Mouse (Mus musculus) forebrain, embryonic 11.5 days (tissue): ENCODE results near the gene Tmem136. TPM values are rescaled to one million over a fixed set of nuclear protein-coding genes. Genes with fewer than 3 reads are reported as not detected.

Source experiments
- ATAC-seq: fragments of 200-750 bp; cut with Nextera tagmentation; replicated peaks from 2 replicates; pipeline ENCODE4 v1.8.0; 2017; ENCODE audit warnings: moderate TSS enrichment; ENCODE audit not compliant: low FRiP score
- DNase-seq: peaks from one replicate; pipeline ENCODE4 v3.0.0-alpha.2; 2017; ENCODE audit warnings: low spot score
- H3K27ac ChIP-seq: fragments of 300-500 bp; sonication (generic); 2 replicates; pipeline ENCODE4 v1.5.1; 2014; ENCODE audit warnings: low read depth, low read length
- H3K27me3 ChIP-seq: fragments of 300-500 bp; sonication (generic); 2 replicates; pipeline ENCODE4 v1.6.1; 2014; ENCODE audit warnings: mild to moderate bottlenecking, low read length, mixed read lengths; ENCODE audit not compliant: control insufficient read depth, insufficient read depth
- H3K36me3 ChIP-seq: fragments of 300-500 bp; sonication (generic); 2 replicates; pipeline ENCODE4 v1.6.1; 2014; ENCODE audit warnings: mild to moderate bottlenecking, low read length, moderate library complexity, mixed read lengths; ENCODE audit not compliant: control insufficient read depth, insufficient read depth
- H3K4me1 ChIP-seq: fragments of 300-500 bp; sonication (generic); replicated peaks from 2 replicates; pipeline ENCODE4 v1.6.1; 2014; ENCODE audit warnings: low read length, mixed read lengths; ENCODE audit not compliant: control insufficient read depth, insufficient read depth
- H3K4me2 ChIP-seq: fragments of 300-500 bp; sonication (generic); 2 replicates; pipeline ENCODE4 v1.6.1; 2014; ENCODE audit warnings: low read depth, mild to moderate bottlenecking, low read length, moderate library complexity, mixed read lengths; ENCODE audit not compliant: severe bottlenecking
- H3K4me3 ChIP-seq: fragments of 300-500 bp; sonication (generic); 2 replicates; pipeline ENCODE4 v1.5.1; 2014; ENCODE audit warnings: low read depth, low read length
- H3K9ac ChIP-seq: fragments of 300-500 bp; sonication (generic); 2 replicates; pipeline ENCODE4 v1.6.1; 2014; ENCODE audit warnings: low read length
- H3K9me3 ChIP-seq: fragments of 300-500 bp; sonication (generic); 2 replicates; pipeline ENCODE4 v1.6.1; 2016; ENCODE audit warnings: low read length, mixed read lengths; ENCODE audit not compliant: control insufficient read depth
- WGBS: fragments of 180-500 bp; shearing (Covaris S2); extraction: QIAGEN DNeasy Blood & Tissue Kit; methylation state at CpG from one replicate; pipeline ENCODE4 v1.1.7; 2014; 5-methylcytosine and 5-hydroxymethylcytosine counted together
- polyA plus RNA-seq: library from polyadenylated mRNA; unstranded; fragments of >200 nt; fragmentation: Nextera tagmentation; extraction: Ambion mirVana; gene quantifications from 2 replicates; pipeline ENCODE4 v1.2.1, GENCODE M21; 2014

Gene Tmem136
- polyA plus RNA-seq, 1 experiment from 2014 or later = 13.5 TPM

- Histone ChIP-seq H3K4me3 (no peak overlapping the region), H3K9ac (no peak overlapping the region), H3K9me3 (no peaks in the 10 kb centered on the region), H3K4me2 (no peak overlapping the region), H3K27ac (no peak overlapping the region), H3K36me3 (no peaks in the 10 kb centered on the region), H3K4me1 (no peaks in the 10 kb centered on the region), H3K27me3 (no peaks in the 10 kb centered on the region)
- WGBS = 73% methylated on average over 1 of the region's 1 CpGs
- no peak for DNase-seq
- no peak for ATAC-seq
Observed at GRCm38 (mm10) chr9:43061545-43061944, 54.8 kb downstream of the Tmem136 start.

Other genes with a start within 250 kb of the Tmem136 start
- 0.97 and 1.1 TPM in 2 replicates for gene Grik4, start 172.1 kb downstream of the Tmem136 start, polyA plus RNA-seq
- gene Arhgef12, start 9.3 kb downstream of the Tmem136 start, polyA plus RNA-seq = 14.6 and 14.8 TPM in 2 replicates
- not detected in 2 replicates for gene Pou2f3, start 93.8 kb upstream of the Tmem136 start, polyA plus RNA-seq
- 38.9 and 46.7 TPM in 2 replicates for gene Oaf, start 123.3 kb upstream of the Tmem136 start, polyA plus RNA-seq
- gene Trim29, start 194.3 kb upstream of the Tmem136 start, polyA plus RNA-seq = 1.3 and 1.6 TPM in 2 replicates